Mouse (Mus musculus): ENCODE measurements around the gene Tmem107.

The Tmem107 gene

GRCm38 (mm10) chr11:69059357-69059974, 11.1 kb upstream of the Tmem107 start, which contains the start of gene Borcs6:
TSS of gene Borcs6 (plus strand) at chr11:69059717.
- DNase-seq (ENCODE audit: low spot score) = peak; percentile 87

- no peak for DNase-seq (ENCODE audit: low spot score)
These were observed 10.6 kb upstream of the Tmem107 start for GRCm38 (mm10) chr11:69059975-69060411.

DNA sequence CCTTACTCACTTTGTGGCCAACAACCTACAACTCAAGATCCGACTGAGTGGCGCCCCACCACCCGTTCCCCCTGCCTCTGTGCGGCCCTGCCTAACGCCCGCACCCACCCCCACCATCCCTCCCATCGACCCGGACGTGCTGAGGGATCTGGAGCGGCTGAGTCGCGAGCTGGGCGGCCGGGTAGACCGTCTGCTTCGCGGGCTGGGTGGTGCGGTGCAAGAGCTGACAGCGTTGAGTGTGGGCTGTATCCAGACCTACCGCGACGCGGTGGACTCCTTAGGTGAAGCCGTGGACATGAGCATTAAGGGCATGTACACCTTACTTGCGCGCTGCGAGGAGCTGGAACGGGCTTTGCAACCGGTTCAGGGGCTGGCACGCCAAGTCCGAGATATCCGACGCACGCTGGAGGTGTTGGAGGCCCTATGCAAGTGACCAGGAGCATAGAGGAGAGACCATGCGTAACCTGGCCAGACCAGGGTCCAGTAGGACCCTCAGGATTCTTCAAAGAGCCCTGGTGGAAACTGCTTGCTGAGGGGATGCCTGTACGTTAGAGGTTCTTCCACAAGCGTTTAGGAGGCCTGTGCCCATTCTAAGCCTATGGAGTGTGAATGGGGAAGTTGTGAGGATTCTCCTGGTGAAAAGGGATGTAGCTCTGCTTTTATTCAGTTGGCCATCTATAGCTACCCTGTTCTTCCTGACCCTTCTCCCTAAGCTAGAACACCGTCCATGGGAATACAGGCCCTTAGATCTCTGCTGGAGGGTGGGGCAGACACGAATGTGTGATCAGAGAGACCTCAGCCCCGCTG, 10.0 kb upstream of the Tmem107 start:
- no peak for DNase-seq (ENCODE audit: low spot score)

DNA sequence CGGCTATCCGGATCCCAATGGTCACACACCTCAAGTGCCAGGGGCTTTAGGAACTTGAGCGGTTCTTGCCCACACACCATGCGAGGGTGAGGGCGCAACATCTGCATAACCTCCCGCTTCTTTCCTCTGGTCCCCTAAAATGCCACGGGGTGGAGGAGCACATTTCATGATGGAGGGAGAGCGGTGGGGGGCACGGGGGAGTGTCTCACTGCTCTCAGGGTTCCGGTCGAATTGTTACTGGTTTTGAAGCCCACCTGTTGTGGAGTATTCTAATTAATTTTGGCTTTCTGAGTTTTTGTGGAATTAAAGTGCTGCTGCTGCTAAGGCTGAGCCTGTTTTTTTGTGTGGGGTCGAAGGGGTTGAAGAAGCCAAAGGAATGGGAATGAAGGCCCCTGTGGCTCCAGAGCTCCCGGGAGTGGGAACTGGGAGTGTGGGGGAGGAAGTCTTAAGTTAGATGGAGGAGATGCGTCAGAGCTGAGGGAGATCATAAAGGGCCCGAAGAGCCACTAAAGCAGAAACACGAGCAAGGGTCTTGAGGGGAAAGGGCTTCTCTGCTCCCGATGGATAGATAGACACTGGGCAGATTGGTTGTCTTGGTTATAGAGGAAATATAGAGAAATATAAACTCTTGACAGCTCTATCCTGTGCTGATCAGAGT, 9.2 kb upstream of the Tmem107 start:
- DNase-seq (ENCODE audit: low spot score) = no peak

GRCm38 (mm10) chr11:69062194-69062760, 8.3 kb upstream of the Tmem107 start:
- peak; percentile 74 for DNase-seq (ENCODE audit: low spot score)

GRCm38 (mm10) chr11:69062761-69063224, 7.8 kb upstream of the Tmem107 start:
- DNase-seq (ENCODE audit: low spot score) = peak; percentile 94

- peak; percentile 58 for DNase-seq (ENCODE audit: low spot score)
These were observed 7.0 kb upstream of the Tmem107 start for GRCm38 (mm10) chr11:69063413-69064201.

GRCm38 (mm10) chr11:69064259-69065133, 6.1 kb upstream of the Tmem107 start:
- no peak for DNase-seq (ENCODE audit: low spot score)

DNA sequence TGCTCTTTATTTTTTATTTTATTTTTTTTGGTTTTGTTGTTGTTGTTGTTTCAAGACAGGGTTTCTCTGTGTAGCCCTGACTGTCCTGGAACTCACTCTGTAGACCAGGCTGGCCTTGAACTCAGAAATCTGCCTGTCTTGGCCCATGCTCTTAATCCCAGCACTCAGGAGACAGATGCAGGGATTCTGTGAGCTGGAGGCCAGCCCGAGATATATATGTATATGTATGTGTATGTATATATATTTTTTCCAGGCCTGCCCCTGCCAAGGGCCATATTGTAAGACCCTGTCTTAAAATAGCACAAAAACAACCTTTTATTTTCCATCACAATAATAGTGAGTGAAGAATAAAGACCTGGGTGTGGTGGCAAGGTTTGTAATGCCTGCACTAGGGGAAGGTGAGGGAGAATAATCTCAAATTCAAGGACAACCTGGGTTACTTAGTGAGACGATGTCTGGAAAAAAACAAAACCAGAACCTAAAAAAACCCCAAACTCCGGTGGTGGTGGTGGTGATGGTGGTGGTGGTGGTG, 5.1 kb upstream of the Tmem107 start:
- DNase-seq (ENCODE audit: low spot score) = no peak

- DNase-seq (ENCODE audit: low spot score) = no peak
These were observed 4.3 kb upstream of the Tmem107 start for GRCm38 (mm10) chr11:69066163-69066861.

GRCm38 (mm10) chr11:69066956-69067355, 3.6 kb upstream of the Tmem107 start:
- DNase-seq (ENCODE audit: low spot score) = peak; percentile 81

GRCm38 (mm10) chr11:69067601-69068000, 3.0 kb upstream of the Tmem107 start:
- DNase-seq (ENCODE audit: low spot score) = no peak

DNA sequence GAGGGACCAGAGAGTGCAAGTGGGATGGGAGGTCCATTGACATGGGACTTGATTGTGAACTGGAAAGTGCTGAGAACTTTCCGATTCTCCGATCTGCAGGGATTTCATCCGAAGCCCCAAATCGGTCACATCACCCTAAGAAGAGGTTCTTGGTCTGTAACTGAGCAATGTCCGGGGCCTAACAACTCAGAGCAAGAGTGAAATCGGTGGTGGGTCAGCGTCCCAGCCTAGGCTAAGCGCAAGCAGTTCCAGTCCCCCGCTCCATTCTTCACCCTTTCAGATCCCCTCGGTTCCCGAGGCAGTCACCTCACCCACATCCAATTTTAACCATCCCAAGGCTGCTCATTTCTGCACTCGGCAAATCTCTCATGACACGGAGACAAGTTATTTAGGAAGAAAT, 513 bp upstream of the Tmem107 start:
- no peak for DNase-seq (ENCODE audit: low spot score)

DNA sequence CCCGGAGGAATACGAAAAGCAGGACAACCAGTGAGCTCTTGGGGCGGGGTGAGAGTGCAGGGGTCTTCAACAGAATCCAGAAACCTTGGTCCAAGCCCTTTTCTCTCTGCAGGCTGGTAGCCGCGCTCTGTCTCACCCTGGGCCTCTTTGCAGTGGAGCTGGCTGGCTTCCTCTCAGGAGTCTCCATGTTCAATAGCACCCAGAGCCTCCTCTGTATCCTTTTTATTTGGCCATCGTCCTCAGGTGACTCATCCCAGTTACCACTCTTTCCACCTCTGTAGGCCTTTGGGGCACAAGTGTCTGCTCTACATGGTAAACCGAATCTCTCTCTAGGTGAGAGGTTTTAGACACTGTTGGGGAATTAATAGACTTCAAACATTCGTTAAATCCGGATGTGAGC, 656 bp downstream of the Tmem107 start:
- DNase-seq (ENCODE audit: low spot score) = no peak

- no peak for DNase-seq (ENCODE audit: low spot score)
These were observed 1.6 kb downstream of the Tmem107 start for GRCm38 (mm10) chr11:69072234-69072633.

- DNase-seq (ENCODE audit: low spot score) = no peak
These were observed 2.1 kb downstream of the Tmem107 start for GRCm38 (mm10) chr11:69072666-69073064.

GRCm38 (mm10) chr11:69073065-69073888, 2.7 kb downstream of the Tmem107 start:
- DNase-seq (ENCODE audit: low spot score) = peak; percentile 77

- no peak for DNase-seq (ENCODE audit: low spot score)
These were observed 3.6 kb downstream of the Tmem107 start for GRCm38 (mm10) chr11:69073951-69074775.

Data from spleen, adult 12 weeks (tissue).